Mouse (Mus musculus): ENCODE data around the gene Tmem98.

Gene Tmem98

GRCm38 (mm10) chr11:80854908-80855307 lies 44.9 kb downstream of the Tmem98 start:
- DNase-seq (ENCODE audit: low read depth): no peak

GRCm38 (mm10) chr11:80856827-80857226 lies 46.9 kb downstream of the Tmem98 start:
- DNase-seq (ENCODE audit: low read depth): no peak

GRCm38 (mm10) chr11:80858065-80858464 lies 48.1 kb downstream of the Tmem98 start, which contains the start of gene Spaca3:
Gene Spaca3, plus strand, starts transcription at chr11:80858365.
- DNase-seq (ENCODE audit: low read depth): no peak

GRCm38 (mm10) chr11:80862941-80863340 lies 53.0 kb downstream of the Tmem98 start:
- no peak for DNase-seq (ENCODE audit: low read depth)

- no peak for DNase-seq (ENCODE audit: low read depth)
Observed at GRCm38 (mm10) chr11:80868039-80868438, 58.1 kb downstream of the Tmem98 start.
